Mouse (Mus musculus) layer of hippocampus, postnatal 14 days (tissue): ENCODE results near the gene Magohb. TPM values are rescaled to one million over a fixed set of nuclear protein-coding genes. Genes with fewer than 3 reads are reported as not detected.

ENCODE experiments used
- DNase-seq, 2 experiments: peaks; one replicate each; pipeline ENCODE4 v3.0.0; 2021 to 2022; ENCODE audit warnings: low spot score in 2 of 2, mixed read lengths in 1 of 2
- total RNA-seq, 2 experiments: library from RNA; stranded (reverse); gene quantifications; 2 replicates each; pipeline ENCODE4 v1.2.3; 2021

Magohb gene
- total RNA-seq, 2 experiments from 2014 or later, result 15.1 to 15.4 TPM

DNA sequence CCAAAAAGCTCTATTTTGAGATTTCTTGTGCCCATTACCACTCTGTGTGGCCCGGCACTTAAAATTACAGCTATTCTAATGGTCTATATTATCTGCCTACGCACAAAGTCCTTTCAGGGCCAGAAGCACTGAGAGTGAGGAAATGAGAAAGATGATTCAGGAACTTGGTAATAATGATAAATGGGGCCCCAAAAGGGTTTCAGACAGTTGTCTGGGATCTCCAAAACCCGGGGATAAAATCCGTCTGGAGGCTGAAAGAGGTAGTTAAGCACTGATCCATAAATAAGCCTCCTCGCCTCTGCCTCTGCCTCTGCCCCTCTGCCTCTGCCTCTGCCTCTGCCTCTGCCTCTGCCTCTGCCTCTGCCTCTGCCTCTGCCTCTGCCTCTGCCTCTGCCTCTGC is 28.9 kb downstream of the Magohb start:
- no peak for DNase-seq

DNA sequence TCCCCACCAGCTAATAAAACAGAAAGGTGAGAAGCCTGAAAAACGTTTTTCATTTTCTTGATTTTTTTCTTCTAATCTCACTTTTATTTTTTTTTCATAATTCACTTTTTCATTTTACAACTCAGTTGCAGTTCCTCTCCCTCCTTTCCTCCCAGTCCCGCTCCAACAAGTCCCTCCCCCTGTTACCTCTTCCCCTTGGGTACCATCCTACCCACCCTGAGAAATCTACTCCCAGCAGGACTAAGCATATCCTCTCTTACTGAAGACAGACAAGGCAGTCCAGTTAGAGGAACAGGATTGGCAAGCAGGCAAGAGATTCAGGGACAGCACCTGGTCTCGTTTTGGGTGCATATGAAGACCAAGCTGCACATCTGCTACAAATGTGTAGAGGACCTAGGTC is 30.3 kb downstream of the Magohb start:
- no peak for DNase-seq

DNA sequence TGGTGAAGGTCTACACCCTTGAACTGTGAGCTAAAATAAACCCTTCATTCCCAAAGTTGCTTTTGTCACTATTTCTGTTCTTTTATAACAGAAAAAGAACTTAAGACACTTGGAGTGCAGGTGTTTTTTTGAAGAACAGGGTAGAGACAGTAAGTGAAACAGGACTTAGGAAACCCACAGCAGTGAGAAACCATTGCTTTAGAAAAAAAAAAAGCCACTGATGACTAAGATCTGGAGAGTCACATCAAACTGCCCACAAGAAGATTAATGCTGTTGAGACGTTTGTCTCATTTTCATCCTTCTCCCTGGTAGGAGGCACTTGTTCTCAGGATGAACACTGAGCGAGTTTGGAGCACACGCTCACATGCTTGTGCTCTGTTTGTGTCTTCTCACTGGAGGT is 31.0 kb downstream of the Magohb start:
- no peak for DNase-seq

DNA sequence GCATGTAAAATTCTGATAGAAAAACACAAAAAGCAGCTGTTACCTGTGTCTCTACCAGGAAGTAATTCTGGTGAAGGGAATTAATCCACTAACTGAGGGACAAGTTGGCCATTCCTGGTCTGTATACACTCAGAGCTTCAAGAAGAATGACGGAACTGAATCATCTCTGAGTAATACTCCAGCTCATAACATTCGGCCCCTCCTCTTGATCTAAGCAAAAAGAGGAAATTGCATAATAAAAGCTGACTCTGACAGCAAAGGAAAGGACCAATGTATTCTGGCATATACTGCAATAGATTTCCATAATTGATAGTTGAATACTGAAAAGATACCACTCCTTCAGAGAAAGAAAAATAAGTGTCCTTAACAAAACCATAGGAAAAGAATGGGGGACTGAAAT is 45.8 kb downstream of the Magohb start, which contains the start of gene Klra2:
Gene Klra2, minus strand, starts transcription at position 157 of the 400 bp plus-strand sequence.
- no peak for DNase-seq

DNA sequence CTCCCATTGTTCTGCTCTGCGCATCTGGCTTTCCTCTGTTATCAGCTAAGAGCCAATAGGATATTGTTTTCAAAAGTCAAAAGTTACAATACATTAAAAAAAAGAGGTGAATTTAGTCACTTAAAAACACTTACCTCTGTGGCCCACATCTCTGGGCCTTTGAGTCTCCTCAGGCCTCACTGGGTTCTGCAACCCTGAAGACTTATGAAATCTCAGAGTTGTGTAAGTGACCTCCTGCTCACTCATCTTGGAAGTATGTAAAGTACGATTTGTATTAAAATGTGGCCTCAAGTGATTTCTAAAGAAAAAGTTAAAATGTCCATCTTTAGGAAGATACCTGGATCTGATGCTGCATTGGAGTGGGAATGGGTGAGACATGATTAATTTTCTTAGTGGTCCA is 48.0 kb downstream of the Magohb start:
- DNase-seq, result no peak

Other genes starting within 250 kb of the Magohb start
- gene Klra2, start 45.9 kb downstream of the Magohb start, total RNA-seq, result under 1 TPM; 0.23 to 0.76 TPM
- gene Styk1, start 60.4 kb upstream of the Magohb start, total RNA-seq, result 1 to 10 TPM; 2.8 to 5.1 TPM
- gene Ybx3, start 95.2 kb upstream of the Magohb start, total RNA-seq, result 10 to 100 TPM; 70.0 to 72.3 TPM
- gene 5430401F13Rik, start 193.2 kb upstream of the Magohb start, total RNA-seq, result not detected
- gene Gm6619, start 193.2 kb upstream of the Magohb start, total RNA-seq, result not detected